Mouse (Mus musculus): ENCODE results near the gene Snrpd3.
"Not testable (repeated sequence)": the region's sequence is repeated elsewhere in the genome, so short reads cannot be mapped to it uniquely, and the experiment has no call there.

The Snrpd3 gene

GRCm38 (mm10) chr10:75565906-75566305 is 48.6 kb downstream of the Snrpd3 start:
- DNase-seq (ENCODE audit: low read depth in 2 of 2, low spot score in 2 of 2) = no peak

DNA sequence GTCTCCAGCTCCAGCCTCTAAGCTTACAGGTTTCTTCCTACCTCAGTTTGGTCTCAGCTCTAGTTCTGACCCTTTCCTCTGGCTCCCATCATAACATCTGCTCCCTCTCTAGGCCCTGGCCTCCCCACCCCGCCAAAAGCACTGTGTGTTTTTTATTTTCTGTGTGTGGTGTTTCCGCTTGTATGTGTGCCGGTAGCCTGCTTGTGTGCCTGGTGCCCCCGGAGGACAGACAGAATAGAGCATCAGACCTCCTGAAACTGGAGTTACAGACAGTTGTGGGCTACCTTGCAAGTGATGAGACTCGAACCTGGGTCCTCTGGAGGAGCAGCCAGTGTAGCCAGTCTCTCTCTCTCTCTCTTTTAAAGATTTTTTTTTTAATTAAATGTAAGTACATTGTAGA is 49.0 kb downstream of the Snrpd3 start:
- DNase-seq (ENCODE audit: low read depth in 2 of 2, low spot score in 2 of 2) = peak; percentile 34 to 44

- DNase-seq (ENCODE audit: low read depth in 2 of 2, low spot score in 2 of 2) = not testable (repeated sequence)
These were observed 49.4 kb downstream of the Snrpd3 start for GRCm38 (mm10) chr10:75566765-75567164.

DNA sequence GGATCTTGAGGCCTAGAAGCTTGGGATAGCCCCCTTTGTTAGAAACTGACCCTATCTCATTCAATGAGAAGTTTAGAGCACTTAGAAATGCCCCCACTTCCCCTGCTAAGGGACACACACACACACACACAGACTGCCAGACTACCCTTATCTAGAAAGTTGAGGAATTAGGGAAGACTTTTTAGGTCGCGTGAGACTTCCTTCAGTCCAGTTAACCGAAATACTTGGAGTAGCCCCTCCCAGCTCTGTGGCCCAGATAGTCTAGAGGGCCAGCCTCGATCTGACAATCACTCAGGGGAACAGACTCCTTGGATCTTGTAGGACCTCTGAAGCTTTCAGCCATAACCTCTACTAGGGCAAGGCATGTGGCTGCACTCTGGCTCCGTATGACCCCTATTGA is 50.7 kb downstream of the Snrpd3 start:
- DNase-seq (ENCODE audit: low read depth in 2 of 2, low spot score in 2 of 2) = no peak

- DNase-seq (ENCODE audit: low read depth in 2 of 2, low spot score in 2 of 2) = no peak
These were observed 51.1 kb downstream of the Snrpd3 start for GRCm38 (mm10) chr10:75568441-75568840.

DNA sequence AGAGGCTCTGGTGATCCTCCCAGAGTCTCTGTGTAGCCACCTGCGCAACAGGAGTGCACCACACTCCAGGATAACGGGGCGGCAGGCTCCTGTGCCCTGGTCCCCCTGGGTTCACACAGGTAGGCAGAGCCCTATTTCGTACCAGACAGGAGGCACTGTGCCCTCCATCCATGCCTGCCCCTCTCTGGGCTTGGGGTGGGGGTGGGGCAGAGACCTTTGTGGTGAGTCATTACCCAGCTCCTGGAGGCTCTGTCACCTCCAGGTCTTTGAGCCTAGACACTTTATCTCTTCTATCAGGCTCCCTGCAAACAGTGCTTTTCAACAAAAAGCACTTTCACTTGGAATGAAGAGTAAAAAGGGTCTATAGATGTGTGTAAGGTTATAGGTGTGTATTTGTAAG is 51.5 kb downstream of the Snrpd3 start:
- DNase-seq (ENCODE audit: low read depth in 2 of 2, low spot score in 2 of 2) = no peak

GRCm38 (mm10) chr10:75570981-75571657 is 53.8 kb downstream of the Snrpd3 start:
- DNase-seq (ENCODE audit: low read depth in 2 of 2, low spot score in 2 of 2) = no peak

- DNase-seq (ENCODE audit: low read depth in 2 of 2, low spot score in 2 of 2) = no peak
These were observed 54.6 kb downstream of the Snrpd3 start for GRCm38 (mm10) chr10:75571937-75572336.

DNA sequence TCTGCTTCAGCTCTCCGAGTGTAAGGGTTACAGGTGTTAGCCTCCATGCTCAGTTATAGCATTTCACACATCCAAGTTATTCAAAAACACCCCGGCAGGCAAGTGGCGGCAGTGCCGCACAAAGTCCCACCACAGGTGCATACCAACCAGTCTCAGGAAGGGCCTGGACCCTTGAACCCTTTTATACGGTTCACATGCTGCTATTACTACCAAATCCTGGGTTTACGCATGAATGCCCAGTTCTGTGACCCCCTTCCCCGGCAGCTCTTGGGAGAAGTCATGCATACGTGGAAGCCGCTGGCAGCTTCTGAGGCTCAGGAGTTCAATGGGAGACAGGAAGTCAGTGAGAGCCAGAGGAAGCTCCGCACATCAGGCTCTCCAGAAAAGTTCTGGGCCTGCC is 55.8 kb downstream of the Snrpd3 start:
- no peak for DNase-seq (ENCODE audit: low read depth in 2 of 2, low spot score in 2 of 2)

DNA sequence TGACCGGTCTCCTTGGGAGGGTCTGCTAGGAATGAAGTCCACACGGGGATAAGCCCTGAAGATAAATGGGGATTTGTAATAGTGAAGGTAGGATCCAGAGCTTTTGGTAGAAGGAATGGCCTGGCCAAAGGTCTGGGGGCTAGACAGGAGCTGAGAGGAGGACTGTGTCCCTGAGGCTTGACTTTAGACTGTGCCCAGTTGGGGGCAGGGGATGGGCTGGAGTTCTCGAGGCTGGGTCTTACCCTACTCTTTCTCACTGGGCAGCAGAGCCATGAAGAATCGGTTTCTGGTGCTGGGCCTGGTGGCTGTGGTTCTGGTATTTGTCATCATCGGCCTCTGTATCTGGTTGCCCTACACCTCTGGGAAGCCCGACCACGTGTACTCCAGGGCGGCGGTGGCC is 56.6 kb downstream of the Snrpd3 start:
- no peak for DNase-seq (ENCODE audit: low read depth in 2 of 2, low spot score in 2 of 2)

DNA sequence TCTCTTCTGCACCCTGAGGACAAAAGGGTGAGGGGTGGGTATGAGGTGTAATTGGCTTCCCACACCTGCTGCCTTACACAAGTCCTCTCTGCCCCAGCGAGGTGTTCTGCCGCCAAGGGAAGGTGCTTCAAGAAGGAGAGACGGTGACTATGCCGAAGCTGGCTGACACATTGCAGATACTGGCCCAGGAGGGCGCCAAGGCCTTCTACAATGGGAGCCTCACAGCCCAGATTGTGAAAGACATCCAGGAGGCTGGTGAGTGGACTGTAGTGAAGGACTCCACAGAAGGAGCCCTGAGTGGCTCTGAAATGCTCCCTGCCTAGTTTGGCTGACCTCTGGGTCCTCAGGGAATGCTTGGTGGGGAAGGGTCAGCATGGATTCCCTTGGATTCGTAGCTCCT is 61.8 kb downstream of the Snrpd3 start:
- no peak for DNase-seq (ENCODE audit: low read depth in 2 of 2, low spot score in 2 of 2)

GRCm38 (mm10) chr10:75585876-75586552 is 68.7 kb downstream of the Snrpd3 start:
- peak; percentile 87 to 94 for DNase-seq (ENCODE audit: low read depth in 2 of 2, low spot score in 2 of 2)

DNA sequence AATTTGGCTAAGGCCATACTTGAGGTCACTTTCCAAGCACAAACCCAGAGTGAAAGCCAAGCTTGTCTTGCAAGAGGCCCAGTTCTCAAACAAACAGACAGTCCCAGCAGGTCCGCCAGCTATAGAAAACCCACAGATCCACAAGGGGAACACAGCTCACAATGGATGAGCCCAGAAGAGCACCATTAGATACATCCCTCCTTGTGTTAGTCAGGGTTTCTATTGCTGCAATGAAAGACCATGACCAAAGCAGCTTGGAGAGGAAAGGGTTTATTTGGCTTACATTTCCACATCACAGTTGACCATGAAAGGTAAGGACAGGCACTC is 69.2 kb downstream of the Snrpd3 start:
- DNase-seq (ENCODE audit: low read depth in 2 of 2, low spot score in 2 of 2) = no peak
